Mouse (Mus musculus) spleen, adult 2 months (tissue): Measurements from ENCODE around the gene Ccdc144b. TPM values are rescaled to one million over a fixed set of nuclear protein-coding genes. Genes with fewer than 3 reads are reported as not detected.

ENCODE experiments used
- DNase-seq, 2 experiments: peaks; one replicate each; pipeline versions ENCODE4 v3.0.0 to v3.0.0-alpha.2; 2012 to 2021; ENCODE audit warnings: low spot score in 2 of 2, low read depth in 1 of 2
- H3K27ac ChIP-seq: fragments of 200-500 bp; 2 replicates; pipeline ENCODE4 v1.5.1; 2012; ENCODE audit warnings: low read length, inconsistent platforms; ENCODE audit not compliant: insufficient read depth
- H3K27me3 ChIP-seq: fragments of 200-500 bp; 2 replicates; pipeline ENCODE4 v1.6.1; 2012; ENCODE audit warnings: mild to moderate bottlenecking, moderate library complexity, low read length, inconsistent platforms; ENCODE audit not compliant: control insufficient read depth, insufficient read depth
- H3K36me3 ChIP-seq: fragments of 200-500 bp; 2 replicates; pipeline ENCODE4 v1.6.1; 2012; ENCODE audit warnings: mild to moderate bottlenecking, low read length, inconsistent platforms; ENCODE audit not compliant: control insufficient read depth, insufficient read depth
- H3K4me1 ChIP-seq: fragments of 200-500 bp; 2 replicates; pipeline ENCODE4 v1.6.1; 2011; ENCODE audit warnings: inconsistent platforms; ENCODE audit not compliant: control insufficient read depth, insufficient read depth, insufficient read length
- H3K4me3 ChIP-seq: fragments of 200-500 bp; 2 replicates; pipeline ENCODE4 v1.5.1; 2011; ENCODE audit warnings: mild to moderate bottlenecking, inconsistent platforms; ENCODE audit not compliant: insufficient read depth, insufficient read length; ENCODE audit errors: extremely low read depth
- CTCF ChIP-seq: fragments of 200-500 bp; IDR thresholded peaks from 2 replicates; pipeline ENCODE4 v1.5.1; 2011; ENCODE audit warnings: mild to moderate bottlenecking, inconsistent platforms; ENCODE audit not compliant: insufficient read depth, insufficient read length, insufficient replicate concordance; ENCODE audit errors: extremely low read depth
- POLR2A ChIP-seq: fragments of 200-500 bp; IDR thresholded peaks from 2 replicates; pipeline ENCODE4 v1.6.1; 2011; ENCODE audit warnings: low read depth, low read length, inconsistent platforms
- WGBS: fragments of 180-500 bp; shearing (Covaris S2); methylation state at CpG from one replicate; pipeline ENCODE4 v1.1.7; 2018; 5-methylcytosine and 5-hydroxymethylcytosine counted together
- polyA plus RNA-seq: library from polyadenylated mRNA; depleted of rRNA; stranded (reverse); fragments of >200 nt; gene quantifications from 2 replicates; pipeline ENCODE4 v1.2.3, GENCODE M21; 2012

Ccdc144b gene
- polyA plus RNA-seq, 1 experiment, result not detected

- Histone ChIP-seq H3K27ac (no peak overlapping the region), H3K27me3 (no peaks in the 10 kb centered on the region), H3K36me3 (peaks cover 52% of the 10 kb centered on the region), H3K4me1 (no peaks in the 10 kb centered on the region), H3K4me3 (no peak overlapping the region)
- WGBS, result 91% methylated on average over 5 of the region's 5 CpGs
- DNase-seq, result no peak
- TF ChIP-seq POLR2A (no peak), CTCF (no peak)
Observed at GRCm38 (mm10) chr3:36079886-36080285, 26.5 kb upstream of the Ccdc144b start.

GRCm38 (mm10) chr3:36077386-36077785 lies 24.0 kb upstream of the Ccdc144b start:
- no peak overlapping the region for H3K4me3 ChIP-seq
- no peaks in the 10 kb centered on the region for H3K27me3 ChIP-seq
- DNase-seq, result no peak
- 97% methylated on average over 3 of the region's 3 CpGs for WGBS
- peaks cover 54% of the 10 kb centered on the region for H3K36me3 ChIP-seq
- no peak overlapping the region for H3K27ac ChIP-seq
- TF ChIP-seq CTCF (no peak), POLR2A (no peak)
- H3K4me1 ChIP-seq, result no peaks in the 10 kb centered on the region

- TF ChIP-seq POLR2A (no peak), CTCF (no peak)
- WGBS, result 93% methylated on average over 6 of the region's 6 CpGs
- Histone ChIP-seq H3K4me3 (no peak overlapping the region), H3K36me3 (peaks cover 48% of the 10 kb centered on the region), H3K27ac (no peak overlapping the region), H3K27me3 (no peaks in the 10 kb centered on the region), H3K4me1 (no peaks in the 10 kb centered on the region)
- DNase-seq, result no peak
Observed at GRCm38 (mm10) chr3:36075466-36075865, 22.1 kb upstream of the Ccdc144b start.

GRCm38 (mm10) chr3:36074231-36074630 lies 20.9 kb upstream of the Ccdc144b start:
- WGBS, result 97% methylated on average over 6 of the region's 6 CpGs
- TF ChIP-seq POLR2A (no peak), CTCF (no peak)
- no peaks in the 10 kb centered on the region for H3K27me3 ChIP-seq
- H3K4me3 ChIP-seq, result no peak overlapping the region
- DNase-seq, result no peak
- H3K36me3 ChIP-seq, result peaks cover 43% of the 10 kb centered on the region
- H3K27ac ChIP-seq, result no peak overlapping the region
- no peaks in the 10 kb centered on the region for H3K4me1 ChIP-seq

- 83% methylated on average over 5 of the region's 5 CpGs for WGBS
- Histone ChIP-seq H3K4me1 (peaks cover 4% of the 10 kb centered on the region; the same call in 1 of the 2 replicates), H3K27ac (no peak overlapping the region), H3K36me3 (peaks cover 32% of the 10 kb centered on the region), H3K4me3 (no peak overlapping the region), H3K27me3 (no peaks in the 10 kb centered on the region)
- DNase-seq, result no peak
- TF ChIP-seq CTCF, result no peak
- TF ChIP-seq POLR2A, result no peak
Observed at GRCm38 (mm10) chr3:36071047-36071446, 17.7 kb upstream of the Ccdc144b start.

- Histone ChIP-seq H3K36me3 (peaks cover 29% of the 10 kb centered on the region), H3K4me1 (peaks cover 4% of the 10 kb centered on the region; the same call in 1 of the 2 replicates), H3K4me3 (no peak overlapping the region), H3K27me3 (no peaks in the 10 kb centered on the region), H3K27ac (no peak overlapping the region)
- no peak for TF ChIP-seq CTCF
- no peak for TF ChIP-seq POLR2A
- 90% methylated on average over 4 of the region's 4 CpGs for WGBS
- no peak for DNase-seq
Observed at GRCm38 (mm10) chr3:36070436-36070835, 17.1 kb upstream of the Ccdc144b start.

- no peak for TF ChIP-seq POLR2A
- TF ChIP-seq CTCF, result no peak
- Histone ChIP-seq H3K27ac (no peak overlapping the region), H3K36me3 (peaks cover 12% of the 10 kb centered on the region), H3K27me3 (no peaks in the 10 kb centered on the region), H3K4me3 (no peak overlapping the region), H3K4me1 (peaks cover 13% of the 10 kb centered on the region)
- WGBS, result 89% methylated on average over 6 of the region's 6 CpGs
- no peak for DNase-seq
Observed at GRCm38 (mm10) chr3:36067731-36068130, 14.4 kb upstream of the Ccdc144b start.
